Mouse (Mus musculus): ENCODE results near the gene Rce1.
"Not testable (repeated sequence)": the region's sequence is repeated elsewhere in the genome, so short reads cannot be mapped to it uniquely, and the experiment has no call there.

Gene Rce1

DNA sequence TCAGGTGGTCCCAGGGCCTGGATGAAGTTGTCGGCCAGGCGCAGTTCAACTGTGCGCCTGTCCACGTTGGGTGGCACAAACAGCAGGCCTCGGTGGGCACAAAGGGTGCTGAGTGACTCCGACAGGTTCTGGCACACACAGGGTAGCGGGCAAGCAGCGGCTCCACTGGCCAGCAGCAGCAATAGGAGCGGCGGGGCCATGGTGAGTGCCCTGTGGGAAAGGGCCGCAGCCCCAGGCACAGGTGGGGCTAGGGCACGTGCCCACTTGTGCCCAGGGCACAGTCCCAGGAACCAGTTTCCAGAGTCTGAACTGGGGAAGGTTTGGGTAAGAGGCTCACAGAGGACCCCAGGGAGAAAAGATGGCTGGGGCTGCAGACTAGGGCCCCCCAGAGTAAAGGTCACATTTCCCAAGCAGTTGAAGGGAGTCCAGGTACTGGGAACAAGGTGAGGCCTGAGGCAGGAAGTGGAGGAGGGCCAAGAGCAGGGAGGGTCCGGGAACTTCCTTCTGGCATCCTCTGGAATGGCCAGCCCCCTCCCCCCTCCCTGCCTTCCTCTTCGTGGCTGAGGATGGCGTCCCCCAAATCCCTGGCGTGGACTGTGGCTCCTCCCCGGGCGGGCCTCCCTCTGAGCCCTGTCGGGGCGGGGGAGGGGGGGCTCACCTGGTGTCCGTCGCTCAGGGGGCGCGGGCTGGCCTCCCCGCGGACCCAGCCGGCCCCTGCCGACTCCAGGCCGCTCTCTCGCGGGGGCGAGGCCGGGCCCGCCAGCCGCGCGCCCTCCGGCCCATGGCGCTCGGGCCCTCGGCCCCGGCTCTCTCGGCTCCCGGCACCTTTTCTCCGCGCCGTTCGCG, 10.9 kb downstream of the Rce1 start:
- in situ Hi-C loops (cut with MboI; ENCODE audit: unreplicated experiment in 2 of 2), result no loop called here

DNA sequence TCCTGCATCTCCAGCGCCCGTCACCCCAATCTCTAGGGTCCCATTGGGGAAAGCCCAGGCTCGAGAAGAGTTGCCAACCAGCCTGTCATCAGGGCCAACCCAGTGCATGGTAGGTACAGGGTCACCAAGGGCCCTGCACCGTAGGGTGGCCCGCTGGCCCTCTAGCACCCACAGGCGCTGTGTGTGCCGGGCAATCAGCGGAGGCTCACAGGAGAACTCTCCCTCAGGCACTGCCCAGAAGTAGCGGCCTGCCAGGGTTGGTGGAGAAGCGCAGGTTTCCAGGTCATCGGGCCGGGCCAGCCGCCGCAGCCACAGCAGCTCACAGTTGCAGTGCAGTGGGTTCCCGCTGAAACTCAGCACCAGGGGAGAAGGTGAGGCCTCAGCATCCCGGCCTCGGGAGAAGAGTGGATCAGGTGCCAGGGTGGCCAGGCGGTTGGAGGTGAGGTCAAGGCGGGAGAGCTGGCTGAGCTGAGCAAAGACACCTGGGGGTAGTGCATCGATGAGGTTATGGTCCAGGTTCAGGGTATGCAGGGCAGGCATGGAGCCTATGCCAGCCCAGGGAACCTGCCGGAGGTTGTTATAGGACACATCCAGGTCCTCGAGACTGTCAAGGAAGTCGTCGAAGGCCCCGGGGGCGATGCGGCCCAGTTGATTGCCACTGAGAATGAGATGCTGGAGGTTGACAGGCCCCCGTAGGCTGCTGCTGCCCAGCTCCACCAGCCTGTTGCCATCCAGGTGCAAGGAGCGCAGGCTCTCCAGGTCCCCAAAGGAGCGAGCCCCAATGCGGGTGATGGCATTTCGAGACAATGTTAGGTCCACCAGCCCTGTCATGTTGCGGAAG, 11.8 kb downstream of the Rce1 start:
- in situ Hi-C loops (cut with MboI; ENCODE audit: unreplicated experiment in 2 of 2), result no loop called here

DNA sequence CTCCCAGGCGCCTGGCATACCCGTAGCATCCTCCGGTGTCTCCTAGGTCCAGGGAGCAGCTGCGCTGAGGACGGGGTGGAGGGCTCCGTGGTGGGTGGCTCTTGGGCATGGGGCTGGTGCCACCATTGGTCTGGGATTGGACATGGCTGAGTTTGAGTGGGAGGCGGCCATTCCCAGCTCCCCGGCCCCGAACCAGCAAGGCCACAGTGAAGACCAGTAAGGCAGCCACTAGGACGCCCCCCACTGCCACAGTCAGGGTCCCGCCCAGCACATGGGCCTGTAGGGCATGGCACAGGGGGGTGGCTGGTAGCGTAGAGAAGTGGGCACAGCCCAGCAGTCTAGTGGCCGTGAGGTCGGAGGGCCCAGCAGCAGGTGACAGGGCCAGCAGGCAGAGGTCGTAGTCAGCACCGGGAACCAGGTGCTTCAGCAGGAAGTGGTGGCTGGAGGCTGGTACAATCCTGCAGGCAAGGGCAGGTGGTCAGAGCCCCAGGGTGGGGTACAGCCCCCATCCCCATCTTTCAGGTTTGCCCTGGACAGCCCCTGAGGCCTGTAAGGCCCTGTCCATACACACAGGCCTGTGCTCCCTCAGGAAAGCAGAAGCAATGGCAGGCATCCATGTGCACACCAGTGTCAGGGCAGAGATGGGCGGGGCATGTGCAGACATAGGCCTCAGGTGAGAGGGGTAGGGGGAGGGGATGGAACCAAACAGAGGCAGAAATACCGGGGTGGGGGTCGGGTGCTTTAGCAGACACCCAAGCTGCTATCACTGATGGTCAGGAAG, 13.1 kb downstream of the Rce1 start:
- in situ Hi-C loops (cut with MboI; ENCODE audit: unreplicated experiment in 2 of 2), result no loop called here

DNA sequence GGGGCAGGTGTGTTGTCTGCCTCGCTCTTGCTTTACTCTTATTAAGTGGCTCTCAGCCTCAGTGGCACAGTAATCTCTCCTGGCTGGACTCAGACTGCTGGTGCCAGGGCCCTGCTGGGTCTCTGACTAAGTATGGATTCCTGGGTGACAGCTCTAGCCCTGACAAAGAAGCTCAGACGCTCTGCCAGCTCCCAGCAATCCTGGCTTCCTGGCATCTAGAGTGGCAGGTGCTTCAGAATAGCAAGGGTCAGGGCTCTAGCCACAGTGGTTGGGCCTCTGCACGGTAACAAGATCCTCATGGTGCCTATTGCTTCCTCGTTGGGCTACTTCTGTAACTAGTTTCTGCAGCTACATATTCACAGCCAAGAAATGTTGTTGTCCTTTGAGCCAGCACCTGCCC, 15.3 kb downstream of the Rce1 start:
- in situ Hi-C loops (cut with MboI; ENCODE audit: unreplicated experiment in 2 of 2), result no loop called here

DNA sequence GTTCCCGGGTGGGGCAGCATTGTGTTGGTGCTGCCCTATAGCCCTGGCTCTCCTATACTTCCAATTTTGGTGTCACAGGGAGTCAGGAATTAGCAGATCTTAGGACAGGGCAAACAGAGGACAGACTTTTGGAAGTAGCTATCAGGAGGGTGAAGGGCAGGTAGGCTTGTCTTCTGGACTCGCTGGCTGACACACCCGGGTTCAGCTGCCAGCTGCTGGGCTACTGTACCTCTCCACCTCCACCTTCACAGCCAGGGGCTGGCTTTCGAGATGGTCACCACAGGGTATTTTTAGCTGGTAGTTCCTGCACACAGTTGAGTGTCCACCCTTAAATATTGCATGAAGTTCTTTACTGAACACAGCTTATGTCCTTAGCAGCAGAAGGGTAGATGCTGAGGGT, 16.9 kb downstream of the Rce1 start:
- in situ Hi-C loops (cut with MboI; ENCODE audit: unreplicated experiment in 2 of 2), result no loop called here

DNA sequence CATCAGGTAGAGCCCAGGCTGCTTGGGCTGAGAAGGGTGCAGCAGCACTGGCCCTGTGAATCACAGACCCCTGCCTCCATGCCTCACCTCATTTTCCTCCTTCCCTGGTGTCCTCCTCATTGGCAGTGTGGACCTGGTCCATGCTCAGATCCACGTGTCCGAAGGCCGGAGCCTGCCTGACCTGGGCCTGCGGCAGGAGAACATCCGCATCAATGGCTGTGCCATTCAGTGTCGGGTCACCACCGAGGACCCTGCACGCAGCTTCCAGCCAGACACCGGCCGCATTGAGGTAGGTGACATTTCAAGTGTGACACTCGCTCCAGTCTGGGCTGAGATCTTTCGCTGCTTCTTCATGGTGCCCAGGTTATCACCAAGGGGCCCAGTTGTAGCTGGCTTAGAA, 18.0 kb downstream of the Rce1 start:
- in situ Hi-C loops (cut with MboI; ENCODE audit: unreplicated experiment in 2 of 2), result no loop called here

DNA sequence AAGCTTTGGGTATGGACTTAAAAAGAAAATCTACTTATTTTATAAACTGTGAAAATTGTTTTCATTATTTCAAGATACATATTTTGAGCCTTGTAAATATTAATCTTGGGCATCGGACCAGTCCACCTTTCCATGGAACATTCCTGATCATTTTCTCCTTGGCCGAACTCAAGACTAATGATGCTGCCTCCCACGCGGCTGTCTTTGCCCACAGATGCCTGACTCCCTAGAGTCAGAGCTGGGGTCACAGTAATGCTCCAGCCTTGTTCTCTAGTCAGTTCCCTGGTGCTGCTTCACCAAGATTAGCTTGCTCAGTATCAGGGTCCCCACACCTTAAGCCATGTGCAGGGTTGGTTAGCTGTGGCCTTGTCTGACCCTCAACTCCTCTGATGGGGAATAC, 19.8 kb downstream of the Rce1 start:
- in situ Hi-C loops (cut with MboI; ENCODE audit: unreplicated experiment in 2 of 2), result no loop called here

DNA sequence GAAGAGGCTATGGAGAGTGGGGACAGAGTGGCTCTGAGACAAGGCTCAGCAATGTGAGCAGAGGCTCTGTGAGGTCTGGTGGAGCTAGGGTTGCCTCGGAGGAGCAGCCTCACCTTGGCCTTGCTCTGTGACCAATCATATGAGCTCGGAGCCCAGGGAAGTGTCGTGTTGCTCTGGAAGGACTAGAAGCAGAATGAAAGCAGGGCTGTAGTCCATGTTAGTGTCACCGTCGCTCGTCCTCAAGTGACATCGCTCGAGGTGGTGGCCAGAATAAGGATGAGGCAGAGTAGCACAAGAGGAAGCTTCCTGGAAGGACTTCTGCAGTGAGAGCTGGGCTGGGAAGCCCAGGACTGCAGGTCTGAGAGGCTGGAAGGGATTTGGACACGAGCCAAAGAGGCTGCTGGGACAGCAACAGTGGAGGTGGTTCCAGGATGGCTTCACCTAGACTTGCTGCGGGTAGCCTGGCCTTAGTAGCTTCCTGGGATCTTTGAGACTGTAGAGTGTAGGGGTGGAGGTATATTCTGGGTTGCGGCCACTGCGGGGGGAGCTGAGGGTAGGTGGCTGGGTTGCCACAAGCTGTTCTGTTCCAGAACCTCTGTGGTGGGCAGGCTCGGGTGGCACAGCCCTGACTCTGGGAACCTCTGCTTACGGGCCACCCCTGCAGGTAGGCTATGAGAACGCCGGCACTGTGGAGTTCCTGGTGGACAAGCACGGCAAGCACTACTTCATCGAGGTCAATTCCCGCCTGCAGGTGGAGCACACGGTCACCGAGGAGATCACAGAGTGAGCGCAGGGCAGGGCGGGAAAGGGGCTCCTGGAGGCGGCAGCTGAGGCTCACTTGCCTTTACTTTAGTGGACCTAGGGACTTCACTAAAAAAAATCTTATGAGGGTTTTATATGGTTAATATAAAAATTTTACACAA, 21.4 kb downstream of the Rce1 start:
- in situ Hi-C loops (cut with MboI; ENCODE audit: unreplicated experiment in 2 of 2), result no loop called here

DNA sequence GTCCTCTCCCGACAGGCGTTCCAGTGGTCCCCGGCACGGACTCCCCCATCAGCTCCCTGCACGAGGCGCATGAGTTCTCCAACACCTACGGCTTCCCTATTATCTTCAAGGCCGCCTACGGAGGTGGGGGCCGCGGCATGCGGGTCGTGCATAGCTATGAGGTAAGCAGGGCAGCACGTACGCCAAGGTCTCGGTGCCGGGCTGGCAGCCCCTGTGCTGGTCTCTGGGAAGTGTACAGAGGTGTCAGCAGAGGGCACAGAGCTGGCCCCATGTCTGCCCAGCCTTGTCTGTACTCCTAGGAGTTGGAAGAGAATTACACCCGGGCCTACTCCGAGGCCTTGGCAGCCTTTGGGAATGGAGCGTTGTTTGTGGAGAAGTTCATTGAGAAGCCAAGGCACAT, 23.0 kb downstream of the Rce1 start:
- in situ Hi-C loops (cut with MboI; ENCODE audit: unreplicated experiment in 2 of 2), result no loop called here

DNA sequence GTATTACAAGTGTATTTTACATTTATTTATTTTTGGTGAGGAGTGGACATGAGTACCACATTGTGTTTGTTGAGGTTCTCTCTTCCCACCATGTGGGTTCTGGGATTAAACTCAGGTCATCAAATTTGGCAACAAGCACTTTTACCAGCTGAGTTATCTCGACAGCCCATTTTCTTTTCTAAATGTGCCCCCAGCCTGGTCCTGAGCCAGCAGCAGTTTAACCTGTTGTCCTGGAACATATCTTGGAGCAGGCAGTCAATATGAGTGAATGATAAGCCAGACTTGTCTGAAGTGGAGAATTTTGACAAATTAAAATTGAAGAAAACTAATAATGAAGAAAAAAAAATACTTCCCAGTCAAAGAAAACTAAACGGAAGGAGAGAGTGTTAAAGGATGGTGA, 29.4 kb downstream of the Rce1 start:
- in situ Hi-C loops (cut with MboI; ENCODE audit: unreplicated experiment in 2 of 2), result no loop called here

DNA sequence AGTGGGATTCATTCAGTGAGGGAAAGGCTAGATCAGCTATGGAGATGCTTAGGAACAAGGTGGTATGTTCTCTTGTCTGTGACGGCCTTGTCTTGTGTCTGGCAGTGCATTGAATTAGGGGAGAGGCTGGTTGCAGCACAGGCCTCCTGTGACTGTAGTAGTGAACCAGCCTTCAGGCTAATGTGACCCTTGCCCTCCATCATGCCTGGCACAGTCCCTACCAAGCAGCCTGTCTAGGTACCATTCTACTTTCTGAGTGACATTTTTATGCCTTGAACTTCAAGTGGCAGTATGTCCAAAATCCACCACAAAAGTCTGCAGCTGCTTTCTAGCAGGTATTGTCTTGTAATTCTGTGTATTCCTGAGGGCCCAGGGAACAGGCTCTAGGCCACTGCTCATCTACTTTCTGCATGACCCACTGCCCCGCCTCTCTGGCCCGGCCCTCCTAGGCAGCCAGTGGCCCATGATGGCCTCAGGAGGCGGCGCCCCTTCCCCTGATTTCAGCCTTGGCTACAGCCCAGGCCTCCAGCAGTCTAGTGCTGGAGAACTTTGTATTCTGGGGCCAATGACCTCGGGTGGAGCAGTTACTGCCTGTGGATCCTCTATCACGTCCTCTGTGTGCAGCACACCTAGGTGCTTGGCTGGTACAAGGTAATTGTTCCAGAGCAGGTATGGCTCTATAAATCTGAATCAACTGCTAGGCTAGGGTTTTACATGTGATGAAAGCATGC, 31.5 kb downstream of the Rce1 start:
- in situ Hi-C loops (cut with MboI; ENCODE audit: unreplicated experiment in 2 of 2), result no loop called here

DNA sequence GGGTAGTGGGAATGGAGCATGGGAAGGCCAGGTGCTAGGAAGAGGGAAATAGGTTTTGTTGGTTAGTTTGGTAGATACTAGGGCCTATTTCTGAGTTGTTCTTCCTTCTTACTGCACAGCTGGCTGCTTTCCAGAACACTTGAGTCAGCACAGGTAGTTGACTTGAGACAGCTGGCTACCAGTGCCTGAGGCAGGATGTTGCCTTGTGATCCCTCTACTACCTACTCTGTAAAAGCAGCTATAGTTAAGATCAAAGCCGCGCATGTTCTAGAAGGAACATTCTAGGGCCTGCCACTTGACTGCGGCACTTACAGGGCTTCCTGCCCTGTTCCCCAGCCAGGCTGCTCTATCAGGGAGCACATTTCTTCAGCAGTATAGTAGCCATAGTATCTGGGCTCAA, 35.4 kb downstream of the Rce1 start:
- in situ Hi-C loops (cut with MboI; ENCODE audit: unreplicated experiment in 2 of 2), result no loop called here

DNA sequence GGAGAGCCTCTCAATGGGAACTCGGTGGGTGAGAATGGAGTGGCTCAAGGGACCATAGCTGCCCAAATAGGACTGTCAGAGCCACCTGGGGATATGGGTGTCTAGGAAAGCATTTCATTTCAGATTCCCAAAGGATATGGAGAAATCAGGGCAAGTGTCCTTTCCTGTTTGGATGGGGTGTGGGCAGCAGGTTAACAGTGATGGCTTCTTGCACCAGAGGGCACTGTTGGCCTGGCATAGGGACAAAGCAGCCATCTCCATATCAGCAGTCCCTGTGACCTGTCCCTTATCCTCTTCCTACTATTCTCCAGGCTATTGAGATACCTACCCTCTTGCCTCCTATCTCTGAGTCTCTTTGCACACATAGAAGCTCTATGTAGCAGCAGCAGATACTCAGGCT, 36.4 kb downstream of the Rce1 start:
- in situ Hi-C loops (cut with MboI; ENCODE audit: unreplicated experiment in 2 of 2), result no loop called here

DNA sequence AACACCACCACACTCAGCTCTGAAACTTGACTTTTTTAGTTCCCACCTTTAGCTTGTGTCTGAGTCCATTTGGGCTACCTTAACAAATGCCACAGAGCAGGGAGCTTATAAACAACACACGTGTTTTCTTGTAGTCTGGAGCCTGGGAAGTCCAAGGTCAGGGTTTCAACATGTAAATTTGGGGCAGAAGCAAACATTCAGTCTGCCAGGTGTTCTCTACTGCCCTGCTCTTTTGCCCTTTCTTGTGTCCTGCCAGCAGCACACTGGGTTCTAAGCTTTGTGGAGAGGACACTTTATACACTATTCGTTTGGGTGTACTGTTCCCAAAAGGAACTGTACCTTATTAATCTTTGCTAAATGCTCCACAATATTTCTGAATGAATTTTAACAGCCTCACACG, 37.0 kb downstream of the Rce1 start:
- in situ Hi-C loops (cut with MboI; ENCODE audit: unreplicated experiment in 2 of 2), result no loop called here

DNA sequence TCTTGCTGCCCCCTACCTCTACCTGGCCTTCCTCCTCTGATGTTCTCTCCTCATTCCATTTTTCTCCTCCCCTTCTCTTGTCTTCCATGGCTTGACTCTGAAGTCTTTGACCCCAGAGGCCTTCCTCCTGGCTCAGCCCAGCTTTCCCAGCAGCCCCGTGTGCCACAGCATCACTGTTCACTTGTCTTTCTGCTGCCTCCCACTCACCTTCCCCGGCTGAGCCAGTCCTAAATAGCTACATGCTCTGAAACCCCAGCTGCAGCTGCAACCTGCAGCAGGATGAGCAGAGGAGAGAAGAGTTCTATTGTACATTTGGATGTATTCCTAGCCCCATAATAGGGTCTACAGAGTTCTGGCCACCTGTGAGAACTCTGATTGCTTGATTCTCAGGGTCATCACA, 38.0 kb downstream of the Rce1 start:
- in situ Hi-C loops (cut with MboI; ENCODE audit: unreplicated experiment in 2 of 2), result no loop called here

DNA sequence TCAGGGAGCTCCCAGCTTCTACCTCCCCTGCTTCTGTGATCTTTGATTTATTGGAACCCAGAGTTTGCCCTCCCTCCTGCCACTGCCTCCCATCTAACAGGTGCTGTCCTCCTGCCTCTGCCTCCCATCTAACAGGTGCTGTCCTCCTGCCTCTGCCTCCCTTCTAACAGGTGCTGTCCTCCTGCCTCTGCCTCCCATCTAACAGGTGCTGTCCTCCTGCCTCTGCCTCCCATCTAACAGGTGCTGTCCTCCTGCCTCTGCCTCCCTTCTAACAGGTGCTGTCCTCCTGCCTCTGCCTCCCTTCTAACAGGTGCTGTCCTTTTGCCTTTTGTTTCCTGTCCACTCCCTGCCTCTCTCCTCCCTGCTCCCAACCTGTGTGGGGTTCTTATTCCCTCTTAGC, 38.7 kb downstream of the Rce1 start:
- in situ Hi-C loops (cut with MboI; ENCODE audit: unreplicated experiment in 2 of 2), result not testable (repeated sequence)

DNA sequence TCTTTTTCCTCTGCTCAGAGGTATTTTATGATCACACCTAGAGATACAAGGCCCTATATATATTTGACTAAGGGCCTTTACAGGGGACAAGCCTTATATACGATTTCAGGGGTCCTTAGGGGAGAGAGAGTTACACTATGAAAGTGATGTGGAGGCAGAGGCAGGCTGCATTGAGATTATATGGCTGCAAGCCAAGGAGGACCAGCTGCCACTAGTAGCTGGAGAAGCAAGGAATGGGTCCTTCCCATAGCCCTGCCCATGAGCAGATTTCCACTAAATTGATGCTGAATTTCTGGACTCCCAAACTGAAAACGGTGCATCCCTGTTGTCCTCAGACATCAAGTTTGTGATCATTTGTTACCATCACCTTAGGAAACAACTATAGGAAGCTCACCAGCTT, 41.6 kb downstream of the Rce1 start:
- in situ Hi-C loops (cut with MboI; ENCODE audit: unreplicated experiment in 2 of 2), result no loop called here

DNA sequence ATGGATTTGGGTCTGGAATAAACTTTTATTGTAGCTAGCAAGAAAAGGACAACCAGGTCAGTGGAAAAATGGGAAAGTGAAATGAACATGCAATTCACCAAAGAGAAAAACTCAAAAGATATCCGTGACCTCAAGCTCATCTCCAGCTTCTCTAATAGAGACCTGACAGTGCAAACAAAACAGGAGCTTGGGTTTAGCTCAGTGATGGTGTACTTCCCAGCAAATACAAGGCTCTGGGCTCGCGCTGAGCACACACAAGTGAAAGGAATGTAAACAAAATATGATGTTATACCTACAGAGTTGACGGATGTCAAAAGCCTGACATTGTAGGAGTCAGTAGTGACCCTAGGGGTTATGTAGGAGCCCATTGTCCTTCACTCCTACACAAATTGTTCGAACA, 46.1 kb downstream of the Rce1 start:
- in situ Hi-C loops (cut with MboI; ENCODE audit: unreplicated experiment in 2 of 2), result loop anchor here in 1 of 2 experiments (10.0 kb wide), 1 partner anchor 84 kb away; the partner anchor contains the start of gene 2010003K11Rik

DNA sequence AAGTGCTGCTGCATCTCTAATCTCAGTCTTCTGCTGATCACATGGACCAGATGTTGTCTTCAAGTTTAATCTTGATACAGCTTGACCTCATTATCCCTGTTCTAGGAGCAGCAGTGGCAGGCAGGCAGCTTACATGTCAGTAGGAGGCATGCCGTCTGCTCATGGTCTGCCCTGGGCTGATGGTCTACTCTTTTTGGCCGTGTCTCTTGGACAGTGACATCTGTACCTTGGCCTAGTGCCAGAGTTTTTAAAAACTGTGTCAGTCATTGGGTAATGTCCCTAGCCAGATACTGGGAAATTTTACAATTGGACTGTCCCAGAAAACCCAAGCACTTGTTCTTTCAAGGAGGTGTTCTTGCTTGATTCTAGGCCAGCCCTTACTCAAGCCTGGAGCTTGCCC, 46.6 kb downstream of the Rce1 start:
- in situ Hi-C loops (cut with MboI; ENCODE audit: unreplicated experiment in 2 of 2), result loop anchor here in 1 of 2 experiments (10.0 kb wide), 1 partner anchor 84 kb away; the partner anchor contains the start of gene 2010003K11Rik
